Mouse (Mus musculus) liver, postnatal 0 days (tissue): ENCODE data around the gene R3hdm4. TPM values are rescaled to one million over a fixed set of nuclear protein-coding genes. Genes with fewer than 3 reads are reported as not detected.

Experiments
- ATAC-seq: fragments of 200-750 bp; cut with Nextera tagmentation; 2 replicates; pipeline ENCODE4 v1.8.0; 2017; ENCODE audit warnings: mild to moderate bottlenecking, moderate library complexity
- DNase-seq: peaks from one replicate; pipeline ENCODE4 v3.0.0-alpha.2; 2016
- H3K27ac ChIP-seq: fragments of 300-500 bp; sonication (generic); 2 replicates; pipeline ENCODE4 v1.5.1; 2014; ENCODE audit warnings: antibody characterized with exemption, moderate library complexity, mild to moderate bottlenecking, low read depth
- H3K27me3 ChIP-seq: fragments of 300-500 bp; sonication (generic); 2 replicates; pipeline ENCODE4 v1.6.1; 2014; ENCODE audit warnings: low read length, control low read depth, mixed read lengths; ENCODE audit not compliant: insufficient read depth
- H3K36me3 ChIP-seq: fragments of 300-500 bp; sonication (generic); replicated peaks from 2 replicates; pipeline ENCODE4 v1.6.1; 2014; ENCODE audit warnings: mild to moderate bottlenecking, control low read depth, low read length, moderate library complexity, mixed read lengths; ENCODE audit not compliant: insufficient read depth
- H3K4me1 ChIP-seq: fragments of 300-500 bp; sonication (generic); 2 replicates; pipeline ENCODE4 v1.6.1; 2014; ENCODE audit warnings: antibody characterized with exemption, mild to moderate bottlenecking, control low read depth; ENCODE audit not compliant: insufficient read depth
- H3K4me2 ChIP-seq: fragments of 300-500 bp; sonication (generic); 2 replicates; pipeline ENCODE4 v1.6.1; 2014; ENCODE audit warnings: low read depth, mild to moderate bottlenecking, low read length, moderate library complexity, mixed read lengths
- H3K4me3 ChIP-seq: fragments of 300-500 bp; sonication (generic); 2 replicates; pipeline ENCODE4 v1.5.1; 2014; ENCODE audit warnings: low read depth, low read length
- H3K9ac ChIP-seq: fragments of 300-500 bp; sonication (generic); replicated peaks from 2 replicates; pipeline ENCODE4 v1.6.1; 2014; ENCODE audit warnings: mild to moderate bottlenecking, moderate library complexity
- H3K9me3 ChIP-seq: fragments of 300-500 bp; sonication (generic); 2 replicates; pipeline ENCODE4 v1.6.1; 2016; ENCODE audit warnings: mild to moderate bottlenecking, control low read depth, low read length, mixed read lengths
- CTCF ChIP-seq: sonication (generic); IDR thresholded peaks from 2 replicates; pipeline ENCODE4 v1.5.1; 2016; ENCODE audit warnings: antibody characterized with exemption, low read depth
- EP300 ChIP-seq: IDR thresholded peaks from 2 replicates; pipeline ENCODE4 v1.6.1; 2016; ENCODE audit warnings: antibody characterized with exemption, low read depth, mild to moderate bottlenecking
- WGBS: fragments of 180-500 bp; shearing (Covaris S2); extraction: QIAGEN DNeasy Blood & Tissue Kit; methylation state at CpG from one replicate; pipeline ENCODE4 v1.1.7; 2014; ENCODE audit not compliant: insufficient replicate concordance; 5-methylcytosine and 5-hydroxymethylcytosine counted together
- polyA plus RNA-seq: library from polyadenylated mRNA; unstranded; fragments of >200 nt; fragmentation: Nextera tagmentation; extraction: Ambion mirVana; gene quantifications from 2 replicates; pipeline ENCODE4 v1.2.1, GENCODE M21; 2015

Gene R3hdm4
- polyA plus RNA-seq, 1 experiment from 2014 or later = 51.7 TPM

- no peak overlapping the region for H3K4me2 ChIP-seq
- no peak for DNase-seq
- WGBS = 65% methylated on average over 8 of the region's 9 CpGs
- no peak for TF ChIP-seq CTCF
- no peak for TF ChIP-seq EP300
- no peak overlapping the region for H3K9ac ChIP-seq
- no peaks in the 10 kb centered on the region for H3K27me3 ChIP-seq
- H3K4me3 ChIP-seq = no peak overlapping the region
- H3K27ac ChIP-seq = no peak overlapping the region
- ATAC-seq = no peak
- H3K9me3 ChIP-seq = no peaks in the 10 kb centered on the region
- H3K36me3 ChIP-seq = peaks cover 44% of the 10 kb centered on the region
- H3K4me1 ChIP-seq = peaks cover 60% of the 10 kb centered on the region
These were observed 10.8 kb upstream of the R3hdm4 start for GRCm38 (mm10) chr10:79931797-79932196.

GRCm38 (mm10) chr10:79930826-79931186 lies 9.8 kb upstream of the R3hdm4 start:
- H3K4me1 ChIP-seq = peaks cover 58% of the 10 kb centered on the region
- peaks cover 39% of the 10 kb centered on the region for H3K36me3 ChIP-seq
- H3K9me3 ChIP-seq = no peaks in the 10 kb centered on the region
- no peak for DNase-seq
- no peak overlapping the region for H3K4me3 ChIP-seq
- H3K9ac ChIP-seq = no peak overlapping the region
- no peak overlapping the region for H3K4me2 ChIP-seq
- H3K27me3 ChIP-seq = no peaks in the 10 kb centered on the region
- ATAC-seq = no peak
- 90% methylated on average over 16 of the region's 16 CpGs for WGBS
- TF ChIP-seq CTCF (no peak), EP300 (no peak)
- no peak overlapping the region for H3K27ac ChIP-seq

- peaks cover 56% of the 10 kb centered on the region for H3K4me1 ChIP-seq
- H3K9ac ChIP-seq = peak overlapping the region; percentile 58; the same call in 1 of the 2 replicates
- TF ChIP-seq CTCF (no peak), EP300 (no peak)
- H3K36me3 ChIP-seq = peaks cover 33% of the 10 kb centered on the region
- no peaks in the 10 kb centered on the region for H3K27me3 ChIP-seq
- 83% methylated on average over 18 of the region's 18 CpGs for WGBS
- peak overlapping the region; percentile 97; the same call in 1 of the 2 replicates for H3K4me2 ChIP-seq
- H3K9me3 ChIP-seq = no peaks in the 10 kb centered on the region
- H3K4me3 ChIP-seq = no peak overlapping the region
- DNase-seq (no peak), ATAC-seq (no peak)
- H3K27ac ChIP-seq = no peak overlapping the region; the same call in 1 of the 2 replicates
These were observed 9.2 kb upstream of the R3hdm4 start for GRCm38 (mm10) chr10:79929967-79930825.

- Histone ChIP-seq H3K4me1 (peaks cover 47% of the 10 kb centered on the region), H3K27ac (peak overlapping the region; percentile 74), H3K27me3 (no peaks in the 10 kb centered on the region), H3K4me2 (peak overlapping the region; percentile 97), H3K4me3 (peak overlapping the region; percentile 86), H3K36me3 (peaks cover 28% of the 10 kb centered on the region), H3K9me3 (no peaks in the 10 kb centered on the region), H3K9ac (peak overlapping the region; percentile 58)
- ATAC-seq (no peak), DNase-seq (no peak)
- TF ChIP-seq EP300 = no peak
- TF ChIP-seq CTCF = no peak
- WGBS = 30% methylated on average over 9 of the region's 9 CpGs
These were observed 8.1 kb upstream of the R3hdm4 start for GRCm38 (mm10) chr10:79928907-79929701.

- Histone ChIP-seq H3K27me3 (no peaks in the 10 kb centered on the region), H3K27ac (peak overlapping the region; percentile 95), H3K9me3 (no peaks in the 10 kb centered on the region), H3K4me1 (peaks cover 43% of the 10 kb centered on the region), H3K36me3 (peaks cover 22% of the 10 kb centered on the region), H3K4me3 (peak overlapping the region; percentile 86), H3K9ac (peak overlapping the region; percentile 85), H3K4me2 (peak overlapping the region; percentile 97)
- WGBS = under 1% methylated on average over 26 of the region's 29 CpGs
- DNase-seq = peak; percentile 74
- ATAC-seq = peak; percentile 40; the same call in 1 of the 2 replicates
- TF ChIP-seq CTCF (no peak), EP300 (no peak)
These were observed 7.2 kb upstream of the R3hdm4 start for GRCm38 (mm10) chr10:79928030-79928694.
